Mouse (Mus musculus) lung, postnatal 10 days (tissue): Measurements from ENCODE around the gene Ppp1r16b.
A peak's percentile ranks its signal among the peaks of the same experiment; 100 is the strongest.

Experiments
- DNase-seq: peaks from one replicate; pipeline ENCODE4 v3.0.0; 2021

The Ppp1r16b gene

GRCm38 (mm10) chr2:158771066-158771763 lies 106.0 kb downstream of the Ppp1r16b start:
- DNase-seq: no peak

- no peak for DNase-seq
Observed at GRCm38 (mm10) chr2:158772808-158773207, 107.6 kb downstream of the Ppp1r16b start.

- no peak for DNase-seq
Observed at GRCm38 (mm10) chr2:158774886-158775285, 109.7 kb downstream of the Ppp1r16b start.

GRCm38 (mm10) chr2:158776716-158777115 lies 111.5 kb downstream of the Ppp1r16b start:
- no peak for DNase-seq

- no peak for DNase-seq
Observed at GRCm38 (mm10) chr2:158777490-158777889, 112.3 kb downstream of the Ppp1r16b start.

GRCm38 (mm10) chr2:158778349-158778748 lies 113.2 kb downstream of the Ppp1r16b start:
- DNase-seq: peak; percentile 36

- DNase-seq: no peak
Observed at GRCm38 (mm10) chr2:158781126-158781525, 115.9 kb downstream of the Ppp1r16b start.

- DNase-seq: peak; percentile 40
Observed at GRCm38 (mm10) chr2:158786927-158787795, 122.0 kb downstream of the Ppp1r16b start.

- peak; percentile 95 for DNase-seq
Observed at GRCm38 (mm10) chr2:158794494-158795004, 129.4 kb downstream of the Ppp1r16b start, which contains the start of gene Dhx35. Gene Dhx35 (plus strand): TSS chr2:158794807.

- no peak for DNase-seq
Observed at GRCm38 (mm10) chr2:158795043-158795442, 129.8 kb downstream of the Ppp1r16b start.

GRCm38 (mm10) chr2:158795875-158796274 lies 130.7 kb downstream of the Ppp1r16b start:
- no peak for DNase-seq

- DNase-seq: no peak
Observed at GRCm38 (mm10) chr2:158799328-158799727, 134.1 kb downstream of the Ppp1r16b start.

GRCm38 (mm10) chr2:158800788-158801187 lies 135.6 kb downstream of the Ppp1r16b start:
- DNase-seq: no peak

- DNase-seq: no peak
Observed at GRCm38 (mm10) chr2:158803575-158803974, 138.4 kb downstream of the Ppp1r16b start.

- DNase-seq: no peak
Observed at GRCm38 (mm10) chr2:158815686-158816085, 150.5 kb downstream of the Ppp1r16b start.
